Mouse (Mus musculus) cerebellum, adult 2 months (tissue): ENCODE measurements around the gene Sec14l1.

Experiments used
- CTCF ChIP-seq: fragments of 200-500 bp; IDR thresholded peaks from 2 replicates; pipeline ENCODE4 v1.5.1; 2011; ENCODE audit warnings: low read depth, mild to moderate bottlenecking, control low read depth, low read length, moderate library complexity, borderline replicate concordance; ENCODE audit not compliant: insufficient read depth
- POLR2A ChIP-seq: fragments of 200-500 bp; IDR thresholded peaks from 2 replicates; pipeline ENCODE4 v1.6.1; 2011; ENCODE audit warnings: low read length, control low read depth, borderline replicate concordance; ENCODE audit not compliant: insufficient read depth

DNA sequence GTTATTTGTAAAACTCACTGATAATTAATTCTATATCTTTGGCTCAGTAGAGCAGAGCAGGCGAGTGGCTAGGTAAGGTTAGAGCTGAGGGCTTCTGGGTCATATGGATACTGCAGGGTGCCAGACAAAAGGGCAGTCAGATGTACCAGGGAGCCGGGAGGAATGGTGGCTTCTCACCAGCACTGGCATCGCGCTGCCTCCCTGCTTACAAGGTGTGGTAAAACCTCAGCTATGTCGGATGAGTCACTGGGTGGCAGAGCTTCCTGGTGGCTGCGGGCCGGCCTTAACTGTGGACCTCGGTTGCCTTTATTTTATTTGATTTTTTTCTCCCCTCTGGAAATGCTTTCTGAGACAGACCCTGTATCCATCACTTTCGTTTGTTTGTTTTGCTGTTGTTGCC lies 90.5 kb downstream of the Sec14l1 start:
- TF ChIP-seq CTCF (no peak), POLR2A (no peak)
